Mouse (Mus musculus): ENCODE data around the gene Sipa1l1. TPM values are rescaled to one million over a fixed set of nuclear protein-coding genes. Genes with fewer than 3 reads are reported as not detected.

Gene Sipa1l1
- polyA plus RNA-seq, 1 experiment, result 17.2 TPM

DNA sequence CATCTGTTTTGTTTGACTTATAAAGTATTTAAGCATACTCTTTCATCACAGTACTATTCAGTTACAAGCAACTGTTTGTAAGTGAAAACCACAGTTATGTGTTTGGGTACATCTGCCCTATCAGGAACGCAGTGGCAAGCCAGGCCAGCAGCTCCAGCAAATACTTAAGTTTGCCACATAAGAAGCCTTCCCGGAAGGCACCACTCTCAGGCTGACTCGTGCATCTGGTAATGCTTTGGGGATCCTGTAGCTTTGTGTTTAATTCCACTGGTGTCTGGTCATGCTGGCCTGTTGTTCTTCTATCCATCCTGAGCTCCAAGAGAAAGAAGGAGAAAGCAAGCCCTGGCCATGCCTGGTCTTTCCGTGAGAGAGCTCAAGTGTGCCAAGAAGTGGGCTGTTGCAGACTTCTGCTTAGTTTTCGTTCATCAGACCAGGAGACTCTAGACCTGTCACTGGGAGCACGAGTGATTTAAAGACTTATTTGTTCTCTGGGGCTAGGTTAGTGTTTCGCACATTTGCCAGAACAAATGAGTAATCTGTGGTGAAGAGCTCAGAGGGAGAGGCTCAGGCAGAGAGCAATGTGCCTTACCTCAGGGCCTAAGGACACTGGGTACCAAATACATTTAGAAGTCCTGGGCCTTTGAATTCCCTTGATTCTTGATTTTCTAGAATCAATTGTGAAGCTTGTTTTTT is 153.8 kb downstream of the Sipa1l1 start:
- TF ChIP-seq POLR2A (IDR thresholded peaks at IDR 0.05; ENCODE audit: borderline replicate concordance, low read depth, low read length) (no peak), CTCF (IDR thresholded peaks at IDR 0.05; ENCODE audit: low read depth, low read length) (no peak)
- no peak overlapping the region for H3K27ac ChIP-seq (ENCODE audit: insufficient read depth, low read depth, low read length)
- H3K4me3 ChIP-seq (ENCODE audit: insufficient read depth, low read length), result no peak overlapping the region
- H3K4me1 ChIP-seq (ENCODE audit: control insufficient read depth, insufficient read depth, low read length), result peaks cover 2% of the 10 kb centered on the region

- no peak overlapping the region for H3K4me3 ChIP-seq (ENCODE audit: insufficient read depth, low read length)
- no peak for TF ChIP-seq CTCF (IDR thresholded peaks at IDR 0.05; ENCODE audit: low read depth, low read length)
- TF ChIP-seq POLR2A (IDR thresholded peaks at IDR 0.05; ENCODE audit: borderline replicate concordance, low read depth, low read length), result no peak
- no peak overlapping the region for H3K27ac ChIP-seq (ENCODE audit: insufficient read depth, low read depth, low read length)
- H3K4me1 ChIP-seq (ENCODE audit: control insufficient read depth, insufficient read depth, low read length), result peaks cover 2% of the 10 kb centered on the region
Observed at GRCm38 (mm10) chr12:82324621-82325020, 155.5 kb downstream of the Sipa1l1 start.

- Histone ChIP-seq H3K27ac (ENCODE audit: insufficient read depth, low read depth, low read length) (no peak overlapping the region), H3K4me3 (ENCODE audit: insufficient read depth, low read length) (no peak overlapping the region), H3K4me1 (ENCODE audit: control insufficient read depth, insufficient read depth, low read length) (peaks cover 2% of the 10 kb centered on the region)
- TF ChIP-seq CTCF (IDR thresholded peaks at IDR 0.05; ENCODE audit: low read depth, low read length), result no peak
- no peak for TF ChIP-seq POLR2A (IDR thresholded peaks at IDR 0.05; ENCODE audit: borderline replicate concordance, low read depth, low read length)
Observed at GRCm38 (mm10) chr12:82325502-82325901, 156.4 kb downstream of the Sipa1l1 start.

- Histone ChIP-seq H3K4me3 (ENCODE audit: insufficient read depth, low read length) (no peak overlapping the region), H3K4me1 (ENCODE audit: control insufficient read depth, insufficient read depth, low read length) (peaks cover 2% of the 10 kb centered on the region), H3K27ac (ENCODE audit: insufficient read depth, low read depth, low read length) (no peak overlapping the region)
- TF ChIP-seq POLR2A (IDR thresholded peaks at IDR 0.05; ENCODE audit: borderline replicate concordance, low read depth, low read length), result no peak
Observed at GRCm38 (mm10) chr12:82326438-82326837, 157.3 kb downstream of the Sipa1l1 start.

DNA sequence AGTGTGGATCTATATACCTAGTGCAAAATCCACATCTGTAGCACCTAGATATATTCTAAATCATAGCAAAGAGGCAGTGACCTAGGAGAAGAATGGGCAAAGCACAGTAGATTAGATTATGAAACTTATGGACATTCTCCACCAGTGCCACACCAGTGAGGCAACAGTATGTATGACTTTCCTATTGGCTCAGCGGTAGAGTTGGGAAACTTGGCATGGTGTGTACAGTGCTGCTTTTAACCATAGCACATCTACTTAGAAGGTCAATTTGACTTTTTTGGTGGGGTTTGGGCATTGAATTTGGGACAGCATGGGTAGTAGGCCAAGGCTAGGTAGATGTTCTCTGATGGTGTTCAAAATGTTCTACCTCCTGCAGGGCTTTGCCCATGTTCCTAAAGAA is 159.0 kb downstream of the Sipa1l1 start:
- Histone ChIP-seq H3K4me1 (ENCODE audit: control insufficient read depth, insufficient read depth, low read length) (peaks cover 2% of the 10 kb centered on the region), H3K4me3 (ENCODE audit: insufficient read depth, low read length) (no peak overlapping the region), H3K27ac (ENCODE audit: insufficient read depth, low read depth, low read length) (no peak overlapping the region)
- no peak for TF ChIP-seq POLR2A (IDR thresholded peaks at IDR 0.05; ENCODE audit: borderline replicate concordance, low read depth, low read length)
- no peak for TF ChIP-seq CTCF (IDR thresholded peaks at IDR 0.05; ENCODE audit: low read depth, low read length)

GRCm38 (mm10) chr12:82332836-82333614 is 163.9 kb downstream of the Sipa1l1 start:
- Histone ChIP-seq H3K27ac (ENCODE audit: insufficient read depth, low read depth, low read length) (no peak overlapping the region), H3K4me3 (ENCODE audit: insufficient read depth, low read length) (no peak overlapping the region), H3K4me1 (ENCODE audit: control insufficient read depth, insufficient read depth, low read length) (no peaks in the 10 kb centered on the region)
- no peak for TF ChIP-seq POLR2A (IDR thresholded peaks at IDR 0.05; ENCODE audit: borderline replicate concordance, low read depth, low read length)
- TF ChIP-seq CTCF (IDR thresholded peaks at IDR 0.05; ENCODE audit: low read depth, low read length), result no peak

- Histone ChIP-seq H3K4me3 (ENCODE audit: insufficient read depth, low read length) (no peak overlapping the region), H3K27ac (ENCODE audit: insufficient read depth, low read depth, low read length) (no peak overlapping the region), H3K4me1 (ENCODE audit: control insufficient read depth, insufficient read depth, low read length) (no peaks in the 10 kb centered on the region)
- TF ChIP-seq POLR2A (IDR thresholded peaks at IDR 0.05; ENCODE audit: borderline replicate concordance, low read depth, low read length) (no peak), CTCF (IDR thresholded peaks at IDR 0.05; ENCODE audit: low read depth, low read length) (no peak)
Observed at GRCm38 (mm10) chr12:82333999-82334398, 164.9 kb downstream of the Sipa1l1 start.

- no peak for TF ChIP-seq CTCF (IDR thresholded peaks at IDR 0.05; ENCODE audit: low read depth, low read length)
- no peak for TF ChIP-seq POLR2A (IDR thresholded peaks at IDR 0.05; ENCODE audit: borderline replicate concordance, low read depth, low read length)
- no peak overlapping the region for H3K4me3 ChIP-seq (ENCODE audit: insufficient read depth, low read length)
- H3K27ac ChIP-seq (ENCODE audit: insufficient read depth, low read depth, low read length), result no peak overlapping the region
- no peaks in the 10 kb centered on the region for H3K4me1 ChIP-seq (ENCODE audit: control insufficient read depth, insufficient read depth, low read length)
Observed at GRCm38 (mm10) chr12:82334550-82334949, 165.4 kb downstream of the Sipa1l1 start.

GRCm38 (mm10) chr12:82335095-82335494 is 166.0 kb downstream of the Sipa1l1 start:
- Histone ChIP-seq H3K4me1 (ENCODE audit: control insufficient read depth, insufficient read depth, low read length) (no peaks in the 10 kb centered on the region), H3K27ac (ENCODE audit: insufficient read depth, low read depth, low read length) (no peak overlapping the region), H3K4me3 (ENCODE audit: insufficient read depth, low read length) (no peak overlapping the region)
- TF ChIP-seq CTCF (IDR thresholded peaks at IDR 0.05; ENCODE audit: low read depth, low read length), result no peak
- no peak for TF ChIP-seq POLR2A (IDR thresholded peaks at IDR 0.05; ENCODE audit: borderline replicate concordance, low read depth, low read length)

DNA sequence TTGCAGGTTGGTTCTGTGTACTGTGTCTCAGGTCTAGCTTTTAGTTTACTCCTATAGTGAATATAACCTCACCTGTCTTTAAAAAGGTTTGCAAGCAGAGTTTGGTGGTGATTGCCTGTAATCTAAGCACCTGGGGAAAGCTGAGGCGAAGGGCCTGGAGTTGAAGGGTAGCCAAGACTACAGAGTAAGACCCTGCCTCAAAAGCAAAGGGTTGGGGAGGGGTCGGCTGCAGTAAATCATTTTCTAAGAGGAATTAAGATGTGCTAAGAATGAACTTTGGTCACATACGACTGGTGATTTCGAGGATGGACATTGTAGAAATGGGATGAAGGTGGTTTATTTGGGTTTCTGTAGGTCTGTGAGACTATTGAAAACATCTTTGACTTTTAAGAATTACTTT is 169.4 kb downstream of the Sipa1l1 start:
- no peaks in the 10 kb centered on the region for H3K4me1 ChIP-seq (ENCODE audit: control insufficient read depth, insufficient read depth, low read length)
- H3K4me3 ChIP-seq (ENCODE audit: insufficient read depth, low read length), result no peak overlapping the region
- H3K27ac ChIP-seq (ENCODE audit: insufficient read depth, low read depth, low read length), result no peak overlapping the region
- TF ChIP-seq CTCF (IDR thresholded peaks at IDR 0.05; ENCODE audit: low read depth, low read length), result no peak
- no peak for TF ChIP-seq POLR2A (IDR thresholded peaks at IDR 0.05; ENCODE audit: borderline replicate concordance, low read depth, low read length)

Data from bone marrow macrophage, adult 2 months (primary cell).